Mouse (Mus musculus): Measurements from ENCODE around the gene Rhbdf2.

Gene Rhbdf2

DNA sequence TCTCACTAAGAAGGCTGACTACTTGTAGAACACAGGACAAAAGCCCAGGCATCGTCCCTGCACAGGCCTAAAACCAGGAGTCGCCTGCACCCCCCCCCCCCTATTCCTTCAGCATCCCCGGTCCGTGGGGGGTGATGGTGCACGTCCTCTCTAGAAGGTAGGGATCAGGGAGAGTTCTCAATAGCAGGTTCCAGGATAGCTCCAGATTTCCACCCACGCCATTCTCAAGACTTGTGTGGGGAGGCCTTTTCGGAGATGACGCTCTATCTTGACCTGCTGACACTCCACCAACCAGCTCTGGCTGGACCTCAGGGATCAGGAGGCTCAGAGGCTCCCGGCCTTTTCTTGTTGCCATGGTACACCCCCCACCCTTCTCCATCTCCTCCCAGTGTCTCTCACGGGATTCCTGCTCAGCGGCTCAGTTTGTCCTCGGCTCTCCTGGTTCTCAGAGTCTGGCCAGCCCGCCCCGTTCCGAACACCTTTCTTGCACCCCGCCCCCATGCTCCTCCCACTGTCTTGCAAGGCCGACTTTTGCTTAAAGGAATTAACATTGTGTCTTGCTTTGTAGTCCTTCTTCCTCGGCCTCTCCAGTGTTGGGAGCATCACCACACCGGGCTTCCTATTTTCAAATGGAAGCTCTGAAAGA lies 16.9 kb upstream of the Rhbdf2 start:
- 18% methylated on average over 19 of the region's 19 CpGs for WGBS

DNA sequence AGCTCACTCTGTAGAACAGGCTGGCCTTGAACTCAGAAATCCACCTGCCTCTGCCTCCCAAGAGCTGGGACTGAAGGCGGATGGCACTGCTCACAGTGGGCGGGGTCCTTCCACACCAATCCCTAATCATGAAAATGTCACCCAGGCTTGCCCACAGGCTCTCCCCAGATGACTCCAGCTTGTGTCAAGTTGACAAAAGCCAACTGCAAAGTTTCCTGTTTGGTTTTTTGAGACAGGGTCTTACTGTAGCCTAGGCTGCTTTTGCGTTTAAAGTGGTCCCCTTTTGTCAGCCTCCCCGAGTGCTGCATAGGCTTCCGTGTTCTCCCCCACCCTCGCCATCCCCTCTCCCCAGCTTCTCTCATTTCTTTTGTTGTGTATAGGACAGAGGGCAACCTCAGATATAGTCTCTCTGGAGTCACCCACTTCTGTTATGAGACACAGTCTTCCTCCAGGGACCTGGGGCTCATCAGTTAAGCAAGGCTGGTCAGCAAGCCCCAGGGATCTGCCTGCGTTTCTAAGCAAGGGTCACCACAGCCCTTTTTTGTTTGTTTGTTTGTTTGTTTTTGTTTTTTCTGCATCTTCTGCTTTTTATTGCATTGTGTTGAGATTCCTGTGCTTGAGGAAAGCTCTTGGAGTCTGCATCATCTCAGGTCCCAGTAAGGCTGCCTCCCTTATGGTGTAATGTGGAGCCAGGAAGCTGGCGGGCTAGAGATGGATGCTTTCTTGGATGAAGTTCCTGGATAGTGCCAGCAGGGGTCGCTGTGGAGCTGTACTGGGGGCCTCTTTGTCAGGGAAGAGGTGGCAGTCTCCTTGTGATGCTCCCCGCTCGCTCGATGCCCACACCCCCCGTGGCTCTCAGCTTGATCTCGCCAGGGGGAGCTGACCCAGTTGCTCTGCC lies 16.1 kb upstream of the Rhbdf2 start:
- WGBS: 38% methylated on average over 14 of the region's 14 CpGs

DNA sequence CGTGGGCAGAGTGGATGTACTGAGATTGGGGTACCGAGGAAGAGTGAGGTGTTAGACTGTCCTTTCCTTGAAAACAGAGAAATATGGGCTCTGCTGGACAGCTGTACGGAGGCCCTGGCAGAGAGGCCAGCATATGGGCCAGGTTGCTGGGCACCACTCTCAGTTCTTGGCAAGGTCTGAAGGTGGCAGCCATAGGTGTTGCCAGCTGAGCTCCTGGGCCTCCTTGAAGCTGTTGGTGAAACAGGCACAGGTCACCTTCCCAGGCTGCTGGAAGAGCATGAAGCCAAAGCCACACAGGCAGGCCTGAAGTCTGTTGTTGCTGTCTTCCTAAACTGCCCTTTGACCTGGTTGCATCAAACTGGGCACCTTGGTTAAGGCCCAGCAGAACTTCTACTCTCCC lies 14.9 kb upstream of the Rhbdf2 start:
- 70% methylated on average over 3 of the region's 3 CpGs for WGBS

GRCm38 (mm10) chr11:116641168-116641567 lies 14.3 kb upstream of the Rhbdf2 start:
- 55% methylated on average over 5 of the region's 5 CpGs for WGBS

- 75% methylated on average over 8 of the region's 8 CpGs for WGBS
Measured at GRCm38 (mm10) chr11:116636607-116637006, 9.8 kb upstream of the Rhbdf2 start.

DNA sequence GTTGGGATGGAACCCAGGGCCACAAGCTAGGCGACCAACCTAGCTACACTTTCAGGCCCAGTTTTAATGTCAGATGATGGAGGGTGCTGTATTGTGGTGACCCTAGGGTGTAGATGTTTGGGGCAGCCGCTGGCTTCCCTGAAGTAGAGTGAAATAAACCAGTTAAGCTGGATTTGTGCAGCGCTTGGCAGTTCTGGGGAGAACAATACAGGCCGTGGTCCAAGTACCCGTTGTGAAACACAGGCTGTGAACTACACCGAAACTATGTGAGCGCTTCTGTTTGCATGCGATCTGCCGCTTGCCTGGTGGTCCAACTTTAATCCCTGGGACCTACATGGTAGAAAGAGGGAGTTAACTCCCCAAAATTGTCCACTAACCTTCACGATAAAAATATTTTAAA lies 6.1 kb upstream of the Rhbdf2 start:
- WGBS: 74% methylated on average over 10 of the region's 10 CpGs

GRCm38 (mm10) chr11:116630171-116630965 lies 3.5 kb upstream of the Rhbdf2 start:
- WGBS: 67% methylated on average over 12 of the region's 12 CpGs

DNA sequence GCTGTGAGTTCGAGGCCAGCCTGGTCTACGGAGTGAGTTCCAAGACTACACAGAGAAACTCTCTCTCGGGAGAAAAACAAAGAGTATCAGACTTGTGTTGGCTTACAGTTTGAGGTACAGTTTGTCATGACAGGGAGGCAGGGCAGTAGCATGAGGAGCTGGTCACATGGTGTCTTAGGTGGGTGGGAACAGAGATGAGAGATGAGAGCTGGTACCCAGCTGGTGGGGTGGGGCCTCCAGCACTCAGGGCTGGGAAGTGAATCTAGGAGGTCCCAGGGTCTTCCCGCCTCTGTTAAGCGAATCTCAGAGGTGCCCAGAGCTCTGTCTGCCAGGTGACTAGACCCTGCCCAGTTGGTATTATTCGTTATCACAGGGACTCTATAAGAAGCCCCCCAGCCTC lies 2.7 kb upstream of the Rhbdf2 start:
- 88% methylated on average over 6 of the region's 6 CpGs for WGBS

GRCm38 (mm10) chr11:116628712-116629111 lies 1.9 kb upstream of the Rhbdf2 start:
- WGBS: 47% methylated on average over 9 of the region's 9 CpGs

DNA sequence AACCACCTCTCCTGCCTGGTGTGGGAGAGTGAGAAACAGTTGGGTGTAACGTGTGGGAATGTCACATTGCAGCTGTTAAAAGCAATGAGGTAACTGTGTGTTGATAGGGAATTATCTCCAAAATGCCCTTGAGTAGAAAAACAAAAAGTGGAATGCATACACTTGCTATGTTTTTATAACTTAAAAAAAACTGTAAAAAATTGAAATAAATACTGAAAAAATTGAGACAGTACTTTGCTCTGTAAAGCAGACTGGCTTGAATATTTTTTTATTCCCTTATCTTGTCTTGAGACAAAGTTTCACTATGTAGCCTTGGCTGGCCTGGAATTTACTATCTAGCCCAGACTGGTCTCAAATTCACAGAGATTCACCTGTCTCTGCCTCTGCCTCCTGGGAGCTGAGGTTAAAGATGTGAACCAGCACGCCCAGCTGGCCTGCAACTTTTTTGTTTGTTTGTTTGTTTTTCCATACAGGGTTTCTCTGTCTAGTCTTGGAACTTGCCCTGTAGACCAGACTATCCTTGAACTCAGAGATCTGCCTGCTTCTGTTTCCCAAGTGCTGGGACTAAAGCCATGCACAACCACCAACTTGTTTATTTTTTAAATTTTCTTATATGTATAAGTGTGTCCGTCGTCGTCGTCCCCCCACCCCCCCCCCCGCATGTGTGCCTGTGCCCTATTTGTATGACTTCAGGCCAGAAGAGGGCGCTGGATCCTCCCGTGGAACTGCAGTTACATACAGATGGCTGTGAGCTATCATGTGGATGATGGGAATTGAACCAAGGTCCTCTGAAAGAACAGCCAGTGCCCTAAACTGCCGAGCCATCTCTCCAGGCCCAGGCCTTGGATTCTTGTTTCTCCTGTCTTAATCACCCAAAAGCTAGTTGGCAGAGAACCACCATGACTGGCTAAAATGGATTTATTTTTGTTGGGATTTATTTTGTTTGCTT lies 527 bp upstream of the Rhbdf2 start:
- 38% methylated on average over 10 of the region's 10 CpGs for WGBS

DNA sequence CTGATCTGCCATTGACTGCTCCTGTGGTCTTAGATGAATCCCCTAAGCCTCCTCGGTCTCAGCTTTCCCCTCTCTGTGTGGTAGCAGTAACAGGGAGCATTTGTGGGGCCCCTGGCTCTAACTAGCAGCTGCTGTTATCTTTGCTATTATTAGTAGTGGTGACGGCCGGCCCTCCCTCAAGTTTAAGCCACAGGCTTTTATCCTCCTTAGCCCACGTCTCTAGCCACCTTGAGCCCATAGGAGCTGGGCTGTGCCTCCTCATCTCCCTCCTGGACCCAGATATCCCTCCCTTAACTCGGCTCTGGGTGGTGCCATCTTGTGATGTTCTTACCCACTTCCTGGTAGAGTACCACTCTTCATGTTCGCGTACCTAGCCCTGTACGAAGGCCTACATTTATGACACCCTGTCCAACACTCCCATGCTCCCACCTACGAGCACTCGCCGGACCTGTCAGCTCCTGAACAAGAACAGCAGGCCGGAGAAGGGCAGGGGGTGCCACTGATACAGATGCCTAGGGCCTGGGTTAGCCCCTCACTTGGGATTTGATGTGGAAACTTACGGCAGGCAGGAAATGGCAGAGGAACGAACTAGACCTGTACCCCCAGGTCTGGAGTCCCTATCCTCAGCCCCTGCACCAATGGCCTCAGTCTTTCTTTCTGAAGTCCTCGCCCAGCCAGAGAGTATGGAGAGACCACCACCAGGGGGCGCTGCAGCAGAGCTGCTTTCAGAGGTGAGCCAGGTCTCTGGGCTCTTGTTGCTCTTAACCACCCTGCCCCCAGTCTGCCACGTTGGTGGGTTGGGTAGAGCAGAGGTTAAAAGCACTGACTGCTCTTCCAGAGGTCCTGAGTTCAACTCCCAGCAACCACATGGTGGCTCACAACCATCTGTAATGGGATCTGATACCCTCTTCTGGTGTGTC lies 1.5 kb downstream of the Rhbdf2 start:
- 82% methylated on average over 17 of the region's 17 CpGs for WGBS

DNA sequence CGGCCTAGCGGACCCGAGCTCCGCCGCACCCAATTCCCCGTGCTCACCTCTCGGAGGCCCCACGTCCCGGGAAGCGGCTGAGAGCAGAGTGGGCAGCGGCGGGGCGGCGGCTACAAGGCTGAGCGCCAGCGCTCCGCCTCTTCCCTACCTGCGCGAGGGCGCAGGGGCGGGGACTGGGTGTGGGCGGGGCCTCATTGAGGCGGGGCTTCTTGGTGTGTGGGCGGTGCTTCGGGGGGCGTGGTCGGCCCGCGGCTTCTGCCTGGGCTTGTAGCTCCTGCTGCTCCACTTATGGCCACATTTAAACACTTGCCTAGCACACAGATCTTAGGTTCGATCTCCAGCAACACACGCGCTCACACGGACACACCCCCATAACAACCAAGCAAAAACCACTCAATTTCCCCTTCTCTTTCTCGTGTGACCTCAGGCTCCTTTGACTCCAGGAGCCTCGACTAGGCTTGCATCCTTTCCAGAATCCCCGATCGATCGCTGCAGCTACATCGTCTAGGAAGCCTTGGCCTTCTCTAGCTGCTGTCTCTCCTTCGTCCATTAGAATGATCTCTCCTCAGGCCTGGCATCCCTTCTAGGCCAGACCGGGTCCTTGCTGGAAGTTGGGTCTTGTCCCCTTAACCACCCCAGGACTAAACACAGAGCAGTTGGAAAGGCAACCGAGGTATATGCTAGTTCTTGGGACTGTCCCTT lies 2.5 kb downstream of the Rhbdf2 start:
- 14% methylated on average over 41 of the region's 42 CpGs for WGBS

DNA sequence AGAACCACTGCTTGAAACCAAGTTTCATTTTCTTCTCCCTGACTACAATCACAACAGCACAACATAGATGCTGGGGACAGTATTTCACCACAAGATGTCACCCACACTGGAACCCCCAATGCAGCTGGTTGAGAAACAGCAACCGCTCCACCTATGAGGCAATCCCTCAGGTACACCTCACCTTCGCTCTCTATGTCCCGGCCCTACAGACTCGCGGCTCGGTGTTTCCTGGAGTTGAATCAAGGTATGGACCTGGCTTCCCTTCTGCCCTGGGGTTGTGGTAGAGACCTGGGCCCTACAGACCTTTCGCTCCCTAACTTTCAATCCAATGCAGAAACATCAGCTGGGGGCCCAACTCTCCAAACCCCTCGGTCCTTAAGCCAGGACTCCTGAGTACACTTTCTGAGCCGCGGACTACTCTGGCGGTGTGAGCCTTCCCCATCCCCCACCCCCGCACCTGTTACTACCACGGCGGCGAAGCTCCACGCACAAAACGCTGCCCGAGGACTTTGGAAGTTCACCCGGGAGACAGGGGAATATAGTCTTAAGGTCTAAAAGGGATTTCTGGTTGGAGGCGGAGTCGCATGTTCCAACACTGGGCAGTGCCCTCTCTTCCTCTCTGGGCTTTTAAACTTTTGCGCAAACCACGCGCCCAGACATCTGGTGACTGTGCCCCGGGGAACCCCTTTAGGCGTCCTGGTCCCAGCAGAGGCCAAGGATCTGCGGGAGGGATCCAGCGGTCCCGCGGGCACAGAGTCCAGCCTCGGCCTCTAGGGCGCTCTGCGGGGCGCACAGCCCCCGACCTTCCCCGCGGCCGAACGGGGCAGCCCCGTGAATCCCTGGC lies 3.3 kb downstream of the Rhbdf2 start:
- WGBS: 18% methylated on average over 40 of the region's 40 CpGs

DNA sequence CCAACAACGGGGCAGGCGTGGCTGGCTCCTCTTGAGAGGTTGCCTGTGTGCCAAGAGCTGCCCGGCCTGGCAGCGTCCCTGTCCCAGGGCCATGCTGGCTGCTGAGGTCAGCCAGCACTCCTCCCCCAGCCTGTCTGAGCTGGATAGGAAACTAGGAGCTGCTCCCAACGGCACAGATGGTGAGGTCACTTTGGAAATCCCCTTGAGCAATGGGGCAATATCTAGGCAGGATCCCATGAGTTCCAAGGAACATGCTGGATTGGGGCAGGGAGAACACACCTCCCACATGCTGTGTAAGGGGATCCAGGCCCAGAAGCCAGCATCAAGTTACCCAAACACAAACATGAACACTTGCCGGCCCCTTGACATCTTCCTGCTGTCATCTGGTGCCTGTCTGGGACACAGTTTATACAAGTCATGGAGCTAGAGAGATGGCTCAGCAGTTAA lies 5.5 kb downstream of the Rhbdf2 start:
- WGBS: 43% methylated on average over 6 of the region's 6 CpGs

GRCm38 (mm10) chr11:116620559-116621253 lies 6.1 kb downstream of the Rhbdf2 start:
- WGBS: 82% methylated on average over 10 of the region's 10 CpGs

DNA sequence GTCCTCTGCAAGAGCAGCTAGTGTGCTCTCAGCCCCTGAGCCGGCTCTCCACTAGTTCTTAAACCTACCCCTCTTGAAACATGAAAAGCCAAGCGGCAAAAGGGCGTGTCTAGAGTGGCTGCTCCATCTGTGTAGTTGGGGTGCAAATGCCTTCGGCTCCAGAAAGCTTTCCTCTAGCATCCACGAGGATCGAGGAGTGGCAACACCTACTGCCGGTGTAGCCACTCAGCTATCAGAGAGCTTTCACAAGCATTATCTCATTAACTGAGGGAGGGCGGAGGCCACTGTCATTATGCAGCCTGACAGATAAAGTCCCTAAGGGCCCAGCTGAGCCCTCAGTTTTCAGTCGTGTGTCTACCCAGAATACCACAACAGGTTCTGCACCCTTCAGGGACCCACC lies 6.7 kb downstream of the Rhbdf2 start:
- WGBS: 64% methylated on average over 9 of the region's 9 CpGs

- WGBS: 62% methylated on average over 8 of the region's 8 CpGs
Measured at GRCm38 (mm10) chr11:116619561-116619960, 7.3 kb downstream of the Rhbdf2 start.

DNA sequence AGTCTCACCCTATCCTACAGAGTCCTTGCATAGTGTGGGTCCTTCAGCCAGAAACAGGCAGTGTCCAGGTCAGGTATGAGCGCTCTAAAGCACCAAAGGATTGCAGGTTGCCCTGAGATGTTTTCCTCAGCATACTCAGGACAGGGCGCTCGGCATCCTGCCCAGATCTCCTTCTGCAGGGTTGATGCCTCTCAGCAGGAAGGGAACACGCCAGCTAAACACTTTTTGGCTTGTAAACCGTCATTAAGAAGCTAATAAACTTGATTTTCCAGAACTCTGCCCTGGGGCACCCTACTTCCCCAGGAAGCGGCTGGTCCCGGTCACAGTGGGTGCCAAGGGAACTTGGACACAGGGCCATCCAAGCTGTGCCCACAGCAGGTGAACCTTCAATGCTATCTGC lies 7.7 kb downstream of the Rhbdf2 start:
- 75% methylated on average over 7 of the region's 7 CpGs for WGBS

Measured in cerebral cortex, adult 2 months (tissue).